In genomic region chr2:131561344-131561870, GRCm38 (mm10) we compare ENCODE assay signal across 9 mouse cellular contexts. TPM values are rescaled to one million over a fixed set of nuclear protein-coding genes. Genes with fewer than 3 reads are reported as not detected.
DNase-seq lines count a peak whose midpoint lies in the region; ATAC-seq lines count a peak whose summit lies in the region.
"Had no signal": no experiment of that assay in that cellular context is flagged by ENCODE, and none has a peak within 500 bp of the region (broad histone marks: within the 10 kb centered on the region; RNA-seq: fewer than 3 reads in every experiment).

No protein-coding gene starts in this region.

- no peak overlapping the region; the same call in 1 of the 2 replicates for H3K4me2 ChIP-seq in neural tube, embryonic 11.5 days (ENCODE audit: low read depth)
- peak overlapping the region; percentile 86 for H3K4me2 ChIP-seq in limb, embryonic 12.5 days
- H3K4me2 ChIP-seq in stomach, embryonic 16.5 days (ENCODE audit: low read depth, low read length), result peak overlapping the region; percentile 75

- peaks cover 55% of the 10 kb centered on the region for H3K27me3 ChIP-seq in neural tube, embryonic 11.5 days (ENCODE audit: control insufficient read depth, insufficient read depth, low read length)
- H3K27me3 ChIP-seq in limb, embryonic 12.5 days, result peaks cover 98% of the 10 kb centered on the region
- peaks cover 65% of the 10 kb centered on the region for H3K27me3 ChIP-seq in stomach, embryonic 16.5 days (ENCODE audit: control insufficient read depth, insufficient read depth, low read length)

- H3K9me3 ChIP-seq in neural tube, embryonic 11.5 days (ENCODE audit: control insufficient read depth, low read length), result no peaks in the 10 kb centered on the region
- H3K9me3 ChIP-seq in limb, embryonic 12.5 days, result no peaks in the 10 kb centered on the region
- H3K9me3 ChIP-seq in stomach, embryonic 16.5 days (replicated peaks; ENCODE audit: control insufficient read depth, low read length), result no peaks in the 10 kb centered on the region

- DNase-seq in adrenal gland, adult 2 months, result peak; percentile 62
- DNase-seq in adrenal gland, postnatal 4 days (ENCODE audit: low spot score in 2 of 2), result no peak
- DNase-seq in neural tube, embryonic 11.5 days (ENCODE audit: low spot score), result no peak
- DNase-seq in neural tube, embryonic 10.5 days (ENCODE audit: extremely low spot score, low spot score), result no peak
- no peak for DNase-seq in urinary bladder, postnatal 10 days (ENCODE audit: low spot score)
- DNase-seq in urinary bladder, postnatal 4 days (ENCODE audit: low spot score in 2 of 2), result no peak

- peak overlapping the region; percentile 51 for H3K4me3 ChIP-seq in neural tube, embryonic 11.5 days (ENCODE audit: low read depth, low read length)
- peak overlapping the region; percentile 50 for H3K4me3 ChIP-seq in limb, embryonic 12.5 days (replicated peaks)
- H3K4me3 ChIP-seq in stomach, embryonic 16.5 days (replicated peaks; ENCODE audit: low read length), result peak overlapping the region; percentile 53

- 0 out of 2 replicates have a peak, but pooled peaks have one; percentile 33 for ATAC-seq in neural tube, embryonic 11.5 days (ENCODE audit: insufficient read depth, low FRiP score, low TSS enrichment)
- no peak for ATAC-seq in limb, embryonic 12.5 days (ENCODE audit: insufficient number of reproducible peaks, insufficient read depth, low FRiP score, low TSS enrichment, low read depth)
- ATAC-seq in stomach, embryonic 16.5 days (ENCODE audit: insufficient read depth, low FRiP score), result no peak

- H3K27ac ChIP-seq in neural tube, embryonic 11.5 days (ENCODE audit: low read depth, low read length), result no peak overlapping the region
- no peak overlapping the region for H3K27ac ChIP-seq in limb, embryonic 12.5 days
- H3K27ac ChIP-seq in stomach, embryonic 16.5 days (ENCODE audit: low read length), result no peak overlapping the region
- H3K27ac ChIP-seq: macrophage had no signal

- no peak overlapping the region for H3K9ac ChIP-seq in neural tube, embryonic 11.5 days (ENCODE audit: low read length)
- H3K9ac ChIP-seq in limb, embryonic 12.5 days (replicated peaks), result no peak overlapping the region
- H3K9ac ChIP-seq in stomach, embryonic 16.5 days (ENCODE audit: low read length), result no peak overlapping the region; the same call in 1 of the 2 replicates

- 2% methylated on average over 33 of the region's 33 CpGs for WGBS in neural tube, embryonic 11.5 days
- 5% methylated on average over 30 of the region's 33 CpGs for WGBS in limb, embryonic 12.5 days
- WGBS in stomach, embryonic 16.5 days, result 7% methylated on average over 33 of the region's 33 CpGs

- H3K4me1 ChIP-seq in neural tube, embryonic 11.5 days (ENCODE audit: control insufficient read depth, insufficient read depth, low read length), result peaks cover 7% of the 10 kb centered on the region; the same call in 1 of the 2 replicates
- H3K4me1 ChIP-seq in limb, embryonic 12.5 days (replicated peaks), result peaks cover 15% of the 10 kb centered on the region
- H3K4me1 ChIP-seq in stomach, embryonic 16.5 days (ENCODE audit: control insufficient read depth, insufficient read depth, low read length), result peaks cover 12% of the 10 kb centered on the region

- H3K36me3 ChIP-seq in neural tube, embryonic 11.5 days (ENCODE audit: control insufficient read depth, insufficient read depth, low read length), result no peaks in the 10 kb centered on the region
- no peaks in the 10 kb centered on the region for H3K36me3 ChIP-seq in limb, embryonic 12.5 days
- no peaks in the 10 kb centered on the region for H3K36me3 ChIP-seq in stomach, embryonic 16.5 days (ENCODE audit: control insufficient read depth, insufficient read depth, low read length)

RNA-seq across cellular contexts. Expression of gene Adra1d, which starts 0.7 kb away (rescaled TPM):
- total RNA-seq in adrenal gland, adult 2 months (2021), result 10 to 100 TPM; 26.1 to 30.8 TPM
- 50.8 and 66.2 TPM in 2 replicates for polyA plus RNA-seq in adrenal gland, adult 2 months (2012; rRNA removed)
- total RNA-seq in adrenal gland, postnatal 4 days (2021), result 10 to 100 TPM; 14.3 to 17.1 TPM
- polyA plus RNA-seq in neural tube, embryonic 11.5 days (2014; fragmentation: Nextera tagmentation; extraction: Ambion mirVana), result 0.32 and 0.36 TPM in 2 replicates
- polyA plus RNA-seq in limb, embryonic 12.5 days (2016; fragmentation: Nextera tagmentation; extraction: Ambion mirVana), result 0.18 TPM in 1 of 2 replicates, not detected in the other
- polyA plus RNA-seq in stomach, embryonic 16.5 days (2015; fragmentation: Nextera tagmentation; extraction: Ambion mirVana), result 0.22 and 0.42 TPM in 2 replicates
- polyA plus RNA-seq: macrophage had no signal

Comparison
In these comparisons a context has a peak if more than half of its experiments do, and no peak if none do; other contexts are left out.
1. RNA of gene Adra1d, which starts 0.7 kb away (polyA plus RNA-seq): 50.8 to 66.2 TPM in adrenal gland, adult 2 months; 0.32 to 0.36 TPM in neural tube, embryonic 11.5 days, 0.22 to 0.42 TPM in stomach, embryonic 16.5 days and 0.18 TPM in limb, embryonic 12.5 days; every median in the first group is over 10 times any median in the second.
2. Peak in every context shown above with its lines, with median percentiles within 50 percentile points of each other: H3K4me3 ChIP-seq.